Mouse (Mus musculus) v-Abl transformed pro-B cells (cell line): ENCODE results near the gene Fsip2.

Source experiments
- in situ Hi-C, 2 experiments: fragments of 400-800 bp; cut with MboI; formaldehyde crosslinking; loops; one replicate each; pipeline ENCODE4 v1.15.1; 2025; ENCODE audit not compliant: unreplicated experiment in 2 of 2

Gene Fsip2

GRCm38 (mm10) chr2:82943472-82943871 lies at the start of gene Fsip2:
Gene Fsip2, plus strand, starts transcription at chr2:82943634.
- in situ Hi-C loops: no loop called here

GRCm38 (mm10) chr2:82963443-82963842 lies 20.0 kb downstream of the Fsip2 start:
- in situ Hi-C loops: no loop called here

DNA sequence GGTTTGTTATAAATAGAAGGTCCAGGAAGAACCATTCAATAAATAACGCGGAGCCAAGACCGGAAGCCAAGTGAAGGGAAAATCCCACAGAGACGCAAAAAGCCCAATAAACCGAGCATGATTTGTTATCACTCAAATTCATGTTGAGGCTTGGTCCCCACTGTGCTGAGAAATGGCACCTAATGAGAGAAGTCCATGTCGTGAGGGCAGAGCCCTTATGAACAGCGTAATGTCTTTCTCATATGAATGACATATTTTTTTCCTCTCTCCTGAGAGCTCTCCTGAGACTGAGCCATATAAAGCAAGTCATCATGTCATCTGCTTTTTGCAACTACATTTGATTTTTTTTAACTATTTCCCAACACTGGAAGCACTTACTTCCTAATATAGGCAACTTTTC lies 82.4 kb downstream of the Fsip2 start:
- in situ Hi-C loops: no loop called here

GRCm38 (mm10) chr2:83052914-83053690 lies 109.7 kb downstream of the Fsip2 start:
- in situ Hi-C loops: no loop called here
